Mouse (Mus musculus) small intestine, adult 2 months (tissue): ENCODE results near the gene Armc7.

ENCODE experiments used
- CTCF ChIP-seq: fragments of 200-500 bp; IDR thresholded peaks from 2 replicates; pipeline ENCODE4 v1.5.1; 2012; ENCODE audit warnings: low read depth, mild to moderate bottlenecking, control low read depth, inconsistent platforms, low read length, moderate library complexity, mixed read lengths; ENCODE audit not compliant: insufficient replicate concordance, insufficient read length; ENCODE audit errors: extremely low read depth
- POLR2A ChIP-seq: fragments of 200-500 bp; IDR thresholded peaks from 2 replicates; pipeline ENCODE4 v1.6.1; 2012; ENCODE audit warnings: low read depth, mild to moderate bottlenecking, control low read depth, inconsistent platforms, low read length, moderate library complexity

- TF ChIP-seq POLR2A: no peak
- TF ChIP-seq CTCF: no peak
Measured at GRCm38 (mm10) chr11:115522703-115523102, 47.2 kb downstream of the Armc7 start.
